Mouse (Mus musculus) myocyte (in vitro differentiated cells): ENCODE results near the gene Sri. TPM values are rescaled to one million over a fixed set of nuclear protein-coding genes. Genes with fewer than 3 reads are reported as not detected.

Experiments
- H3K27me3 ChIP-seq: one replicate; pipeline ENCODE4 v1.6.1; 2011; ENCODE audit not compliant: control insufficient read depth, insufficient read depth, insufficient read length
- H3K36me3 ChIP-seq: one replicate; pipeline ENCODE4 v1.6.1; 2011; ENCODE audit not compliant: control insufficient read depth, insufficient read depth
- H3K4me2 ChIP-seq: one replicate; pipeline ENCODE4 v1.6.1; 2011; ENCODE audit warnings: low read depth, control low read depth
- H3K4me3 ChIP-seq: one replicate; pipeline ENCODE4 v1.5.1; 2011; ENCODE audit warnings: mild to moderate bottlenecking, control low read depth, moderate library complexity
- H3K79me2 ChIP-seq: one replicate; pipeline ENCODE4 v1.6.1; 2011; ENCODE audit not compliant: control insufficient read depth, insufficient read depth
- H3ac ChIP-seq: one replicate; pipeline ENCODE4 v1.6.1; 2011; ENCODE audit not compliant: control insufficient read depth, insufficient read length
- CEBPB ChIP-seq: IDR thresholded peaks from 2 replicates; pipeline ENCODE4 v1.6.1; 2011; ENCODE audit warnings: mild to moderate bottlenecking, moderate library complexity; ENCODE audit not compliant: poor library complexity, insufficient read depth, severe bottlenecking
- E2F4 ChIP-seq: IDR thresholded peaks from one replicate; pipeline ENCODE4 v1.6.1; 2011; ENCODE audit warnings: mild to moderate bottlenecking, control low read depth, moderate library complexity; ENCODE audit not compliant: insufficient read depth
- MAX ChIP-seq: IDR thresholded peaks from one replicate; pipeline ENCODE4 v1.6.1; 2011; ENCODE audit warnings: low read depth, mild to moderate bottlenecking, control low read depth
- MYOD1 ChIP-seq, 3 experiments: IDR thresholded peaks; one replicate each; pipeline ENCODE4 v1.6.1; 2011; ENCODE audit warnings: control low read depth in 2 of 3, low read depth in 2 of 3, mild to moderate bottlenecking in 2 of 3, moderate library complexity in 1 of 3; ENCODE audit not compliant: insufficient read length in 2 of 3, control insufficient read depth in 1 of 3
- MYOG ChIP-seq, 3 experiments: IDR thresholded peaks; one replicate each; pipeline ENCODE4 v1.6.1; 2011; ENCODE audit warnings: control low read depth in 2 of 3, low read depth in 2 of 3, mild to moderate bottlenecking in 2 of 3; ENCODE audit not compliant: insufficient read length in 2 of 3, control insufficient read depth in 1 of 3, insufficient read depth in 1 of 3
- POLR2A ChIP-seq: IDR thresholded peaks from one replicate; pipeline ENCODE4 v1.6.1; 2011; ENCODE audit warnings: low read depth, mild to moderate bottlenecking, control low read depth, moderate library complexity; ENCODE audit not compliant: insufficient read length
- POLR2AphosphoS2 ChIP-seq: IDR thresholded peaks from one replicate; pipeline ENCODE4 v1.6.1; 2011; ENCODE audit warnings: low read depth, control low read depth; ENCODE audit not compliant: insufficient read length
- REST ChIP-seq: IDR thresholded peaks from one replicate; pipeline ENCODE4 v1.6.1; 2011; ENCODE audit warnings: mild to moderate bottlenecking, control low read depth, moderate library complexity; ENCODE audit not compliant: insufficient read depth, insufficient read length
- SRF ChIP-seq: IDR thresholded peaks from one replicate; pipeline ENCODE4 v1.6.1; 2011; ENCODE audit warnings: low read depth; ENCODE audit not compliant: control insufficient read depth, insufficient read length
- TCF12 ChIP-seq: IDR thresholded peaks from one replicate; pipeline ENCODE4 v1.6.1; 2011; ENCODE audit warnings: mild to moderate bottlenecking, control low read depth; ENCODE audit not compliant: poor library complexity, insufficient read depth, severe bottlenecking
- TCF3 ChIP-seq: IDR thresholded peaks from one replicate; pipeline ENCODE4 v1.6.1; 2011; ENCODE audit warnings: low read depth, control low read depth; ENCODE audit not compliant: insufficient read length
- USF1 ChIP-seq: IDR thresholded peaks from one replicate; pipeline ENCODE4 v1.6.1; 2011; ENCODE audit warnings: low read depth, mild to moderate bottlenecking, control low read depth, moderate library complexity
- polyA plus RNA-seq: library from polyadenylated mRNA; unstranded; fragments of >200 nt; fragmentation: generic; extraction: Trizol; gene quantifications from one replicate; pipeline ENCODE4 v1.2.1, GENCODE M21; 2012; ENCODE audit warnings: missing spikeins

The Sri gene
- polyA plus RNA-seq, 1 experiment = 110 TPM

DNA sequence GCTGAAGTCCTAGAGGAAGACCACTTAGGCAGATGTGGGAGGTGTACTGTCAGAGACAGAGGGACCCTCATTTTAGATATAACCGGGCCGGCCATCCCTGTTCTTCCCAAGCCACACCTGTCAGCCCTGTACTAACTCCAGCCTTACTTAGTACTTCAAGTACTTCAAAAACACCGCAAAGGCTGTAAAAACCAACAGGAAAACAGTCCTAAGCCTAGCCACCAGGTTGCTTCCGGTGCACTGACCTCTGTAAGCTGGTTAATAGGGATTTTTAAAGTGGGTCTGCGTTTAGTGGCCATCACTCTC, 11.1 kb downstream of the Sri start:
- Histone ChIP-seq H3K4me3 (peak overlapping the region; percentile 55), H3K4me2 (peak overlapping the region; percentile 83), H3ac (peak overlapping the region; percentile 87), H3K36me3 (no peaks in the 10 kb centered on the region), H3K79me2 (peaks cover 6% of the 10 kb centered on the region), H3K27me3 (no peaks in the 10 kb centered on the region)
- no peak for TF ChIP-seq POLR2AphosphoS2
- TF ChIP-seq USF1 = no peak
- no peak for TF ChIP-seq MYOD1 (IDR thresholded peaks at IDR 0.05; ENCODE audit: control insufficient read depth in 1 of 3, insufficient read length in 2 of 3, low read depth in 2 of 3)

DNA sequence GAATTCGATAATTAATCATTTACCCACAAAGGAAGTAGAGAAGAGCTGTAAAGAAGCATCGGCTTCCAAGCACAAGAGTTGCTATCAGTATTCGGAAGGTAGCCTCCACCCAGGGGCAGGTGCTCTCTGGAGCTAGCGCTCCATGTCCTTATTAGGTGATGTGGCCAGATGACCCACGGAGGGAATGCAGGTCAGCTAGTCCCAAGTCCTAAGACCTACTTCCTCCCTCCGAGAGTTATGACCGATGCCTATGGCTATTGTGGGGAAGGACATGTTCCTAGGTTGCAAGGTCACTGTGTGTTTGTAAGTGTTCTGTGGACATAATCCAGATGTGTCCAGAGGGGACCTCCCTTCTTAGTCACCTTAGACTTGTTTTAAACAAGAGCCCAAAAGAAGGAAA, 12.2 kb downstream of the Sri start:
- Histone ChIP-seq H3ac (no peak overlapping the region), H3K27me3 (no peaks in the 10 kb centered on the region), H3K4me2 (no peak overlapping the region), H3K4me3 (peak overlapping the region; percentile 55), H3K36me3 (no peaks in the 10 kb centered on the region), H3K79me2 (peaks cover 6% of the 10 kb centered on the region)
- TF ChIP-seq REST (no peak), POLR2A (no peak), TCF3 (no peak), SRF (no peak), TCF12 (no peak), MYOD1 (IDR thresholded peaks at IDR 0.05; ENCODE audit: control insufficient read depth in 1 of 3, insufficient read length in 2 of 3, low read depth in 2 of 3) (no peak), CEBPB (no peak), USF1 (no peak)

DNA sequence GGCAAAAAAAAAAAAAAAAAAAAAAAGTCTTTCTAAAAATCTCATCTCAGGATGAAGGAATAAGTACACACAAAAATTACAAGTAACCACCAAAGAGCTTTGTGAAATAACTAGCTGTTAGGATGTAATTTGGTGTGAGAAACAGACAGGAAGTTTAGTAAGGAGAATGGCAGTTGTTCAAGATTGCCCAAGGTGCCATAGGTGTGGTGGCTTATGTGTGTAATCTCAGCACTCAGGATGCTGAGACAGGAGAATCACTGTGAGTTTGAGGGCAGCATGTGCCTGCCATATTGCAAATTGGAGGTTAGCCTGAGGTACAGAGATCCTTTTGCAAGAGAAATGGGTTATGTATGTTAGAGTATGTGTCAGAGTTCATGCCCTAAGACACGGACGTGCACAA, 16.6 kb downstream of the Sri start:
- H3K4me2 ChIP-seq = no peak overlapping the region
- H3K27me3 ChIP-seq = no peaks in the 10 kb centered on the region
- no peak overlapping the region for H3K4me3 ChIP-seq
- H3ac ChIP-seq = no peak overlapping the region
- no peaks in the 10 kb centered on the region for H3K79me2 ChIP-seq
- H3K36me3 ChIP-seq = peaks cover 19% of the 10 kb centered on the region
- no peak for TF ChIP-seq E2F4

DNA sequence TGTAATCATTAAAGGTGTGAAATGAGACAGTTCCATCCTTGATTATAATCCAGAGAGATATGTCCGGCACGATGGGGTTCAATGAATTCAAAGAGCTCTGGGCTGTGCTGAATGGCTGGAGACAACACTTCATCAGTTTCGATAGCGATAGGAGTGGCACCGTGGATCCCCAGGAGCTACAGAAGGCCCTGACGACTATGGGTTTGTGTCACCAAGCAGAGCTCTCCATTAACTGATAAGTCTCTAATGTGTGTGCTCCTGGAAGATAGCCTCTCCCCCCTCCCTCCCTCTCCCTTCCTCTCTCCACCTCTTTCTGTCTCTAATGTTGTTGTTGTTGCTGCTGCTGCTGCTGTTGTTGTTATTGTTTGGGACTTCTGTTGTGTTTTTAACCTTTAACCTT, 17.3 kb downstream of the Sri start:
- no peak overlapping the region for H3K4me2 ChIP-seq
- no peaks in the 10 kb centered on the region for H3K27me3 ChIP-seq
- H3K79me2 ChIP-seq = no peaks in the 10 kb centered on the region
- peaks cover 19% of the 10 kb centered on the region for H3K36me3 ChIP-seq
- TF ChIP-seq MYOD1 (IDR thresholded peaks at IDR 0.05; ENCODE audit: control insufficient read depth in 1 of 3, insufficient read length in 2 of 3, low read depth in 2 of 3) (no peak), MAX (no peak), E2F4 (no peak), POLR2AphosphoS2 (no peak), USF1 (no peak), POLR2A (no peak), SRF (no peak), CEBPB (no peak), MYOG (IDR thresholded peaks at IDR 0.05; ENCODE audit: control insufficient read depth in 1 of 3, insufficient read depth in 1 of 3, insufficient read length in 2 of 3, low read depth in 2 of 3) (no peak), TCF12 (no peak), TCF3 (no peak), REST (no peak)
- H3ac ChIP-seq = no peak overlapping the region
- H3K4me3 ChIP-seq = no peak overlapping the region

DNA sequence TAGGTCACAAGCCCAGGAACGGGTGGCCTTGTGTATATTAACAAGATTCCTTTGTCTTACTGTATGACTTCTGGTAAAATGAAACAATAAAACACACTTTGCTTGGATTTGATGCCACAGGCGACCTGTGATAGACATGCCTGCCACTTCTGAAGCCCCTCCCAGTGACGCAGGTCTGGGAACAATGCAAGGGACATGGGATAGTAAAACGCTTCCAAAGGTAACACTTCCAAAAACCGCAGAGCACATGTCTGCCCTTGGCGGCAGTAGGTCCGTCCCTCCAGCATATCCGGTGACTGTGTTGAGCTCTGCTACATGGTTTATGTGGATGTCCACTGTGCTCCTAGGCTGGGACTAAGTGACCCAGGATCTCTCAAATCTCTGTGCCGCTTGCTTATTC, 27.5 kb downstream of the Sri start:
- no peak for TF ChIP-seq MAX
- no peak for TF ChIP-seq USF1
- no peak for TF ChIP-seq MYOG (IDR thresholded peaks at IDR 0.05; ENCODE audit: control insufficient read depth in 1 of 3, insufficient read depth in 1 of 3, insufficient read length in 2 of 3, low read depth in 2 of 3)
- TF ChIP-seq SRF = no peak
- TF ChIP-seq POLR2A = no peak
- TF ChIP-seq REST = no peak
- no peak for TF ChIP-seq TCF12
- no peak for TF ChIP-seq POLR2AphosphoS2
- TF ChIP-seq CEBPB = no peak
- TF ChIP-seq TCF3 = no peak
- no peak for TF ChIP-seq MYOD1 (IDR thresholded peaks at IDR 0.05; ENCODE audit: control insufficient read depth in 1 of 3, insufficient read length in 2 of 3, low read depth in 2 of 3)
- no peak for TF ChIP-seq E2F4
- Histone ChIP-seq H3K79me2 (no peaks in the 10 kb centered on the region), H3K27me3 (no peaks in the 10 kb centered on the region), H3ac (no peak overlapping the region), H3K4me2 (no peak overlapping the region), H3K4me3 (no peak overlapping the region), H3K36me3 (peaks cover 9% of the 10 kb centered on the region)
